Mouse (Mus musculus) midbrain, embryonic 12.5 days (tissue): ENCODE data around the gene Bicra. TPM values are rescaled to one million over a fixed set of nuclear protein-coding genes. Genes with fewer than 3 reads are reported as not detected.

Experiments used
- ATAC-seq: fragments of 200-750 bp; cut with Nextera tagmentation; 2 replicates; pipeline ENCODE4 v1.8.0; 2017; ENCODE audit warnings: low read depth, moderate TSS enrichment, moderate library complexity; ENCODE audit not compliant: low FRiP score
- H3K27ac ChIP-seq: fragments of 300-500 bp; sonication (generic); replicated peaks from 2 replicates; pipeline ENCODE4 v1.5.1; 2016; ENCODE audit warnings: mild to moderate bottlenecking
- H3K27me3 ChIP-seq: fragments of 300-500 bp; sonication (generic); 2 replicates; pipeline ENCODE4 v1.6.1; 2016; ENCODE audit warnings: mild to moderate bottlenecking
- H3K36me3 ChIP-seq: fragments of 300-500 bp; sonication (generic); 2 replicates; pipeline ENCODE4 v1.6.1; 2016
- H3K4me1 ChIP-seq: fragments of 300-500 bp; sonication (generic); 2 replicates; pipeline ENCODE4 v1.6.1; 2016
- H3K4me2 ChIP-seq: fragments of 300-500 bp; sonication (generic); replicated peaks from 2 replicates; pipeline ENCODE4 v1.6.1; 2016; ENCODE audit warnings: mild to moderate bottlenecking, moderate library complexity
- H3K4me3 ChIP-seq: fragments of 300-500 bp; sonication (generic); 2 replicates; pipeline ENCODE4 v1.5.1; 2016; ENCODE audit warnings: mild to moderate bottlenecking
- H3K9ac ChIP-seq: fragments of 300-500 bp; sonication (generic); replicated peaks from 2 replicates; pipeline ENCODE4 v1.6.1; 2016; ENCODE audit warnings: mild to moderate bottlenecking, moderate library complexity
- H3K9me3 ChIP-seq: fragments of 300-500 bp; sonication (generic); 2 replicates; pipeline ENCODE4 v1.6.1; 2016; ENCODE audit warnings: mild to moderate bottlenecking
- WGBS: fragments of 180-500 bp; shearing (Covaris S2); methylation state at CpG from one replicate; pipeline ENCODE4 v1.1.7; 2016; 5-methylcytosine and 5-hydroxymethylcytosine counted together
- polyA plus RNA-seq: library from polyadenylated mRNA; unstranded; fragments of >200 nt; fragmentation: Nextera tagmentation; extraction: Ambion mirVana; gene quantifications from 2 replicates; pipeline ENCODE4 v1.2.1, GENCODE M21; 2016

Bicra gene
- polyA plus RNA-seq, 1 experiment from 2014 or later: 10.0 TPM

- Histone ChIP-seq H3K27ac (peak overlapping the region; percentile 97), H3K9ac (peak overlapping the region; percentile 99), H3K4me1 (peaks cover 51% of the 10 kb centered on the region), H3K4me2 (peak overlapping the region; percentile 77), H3K36me3 (no peaks in the 10 kb centered on the region), H3K27me3 (no peaks in the 10 kb centered on the region), H3K9me3 (no peaks in the 10 kb centered on the region), H3K4me3 (peak overlapping the region; percentile 94)
- no peak; the same call in 1 of the 2 replicates for ATAC-seq
- WGBS: 4% methylated on average over 7 of the region's 7 CpGs
Measured at GRCm38 (mm10) chr7:16046101-16046480, 1.6 kb downstream of the Bicra start.

GRCm38 (mm10) chr7:16045538-16045937 is 2.2 kb downstream of the Bicra start:
- Histone ChIP-seq H3K27ac (peak overlapping the region; percentile 97), H3K4me2 (peak overlapping the region; percentile 77), H3K4me1 (peaks cover 50% of the 10 kb centered on the region), H3K9ac (peak overlapping the region; percentile 99), H3K36me3 (no peaks in the 10 kb centered on the region), H3K9me3 (no peaks in the 10 kb centered on the region), H3K4me3 (peak overlapping the region; percentile 94), H3K27me3 (no peaks in the 10 kb centered on the region)
- no peak for ATAC-seq
- 65% methylated on average over 2 of the region's 2 CpGs for WGBS

GRCm38 (mm10) chr7:16044531-16044930 is 3.2 kb downstream of the Bicra start:
- ATAC-seq: no peak
- WGBS: 37% methylated on average over 5 of the region's 5 CpGs
- peak overlapping the region; percentile 43; the same call in 1 of the 2 replicates for H3K9ac ChIP-seq
- H3K4me1 ChIP-seq: peaks cover 40% of the 10 kb centered on the region
- H3K27me3 ChIP-seq: no peaks in the 10 kb centered on the region
- H3K4me3 ChIP-seq: 0 out of 2 replicates have a peak overlapping the region, but pooled peaks have one; percentile 4
- peak overlapping the region; percentile 66 for H3K27ac ChIP-seq
- H3K4me2 ChIP-seq: peak overlapping the region; percentile 77
- H3K36me3 ChIP-seq: no peaks in the 10 kb centered on the region
- no peaks in the 10 kb centered on the region for H3K9me3 ChIP-seq

- H3K27me3 ChIP-seq: no peaks in the 10 kb centered on the region
- no peak for ATAC-seq
- no peaks in the 10 kb centered on the region for H3K36me3 ChIP-seq
- H3K4me2 ChIP-seq: peak overlapping the region; percentile 77
- peak overlapping the region; percentile 66 for H3K27ac ChIP-seq
- H3K4me1 ChIP-seq: peaks cover 34% of the 10 kb centered on the region
- 16% methylated on average over 3 of the region's 3 CpGs for WGBS
- H3K4me3 ChIP-seq: 0 out of 2 replicates have a peak overlapping the region, but pooled peaks have one; percentile 4
- no peaks in the 10 kb centered on the region for H3K9me3 ChIP-seq
- H3K9ac ChIP-seq: peak overlapping the region; percentile 43
Measured at GRCm38 (mm10) chr7:16043861-16044435, 3.8 kb downstream of the Bicra start.

GRCm38 (mm10) chr7:16042850-16043775 is 4.6 kb downstream of the Bicra start:
- no peak overlapping the region for H3K9ac ChIP-seq
- no peak overlapping the region for H3K27ac ChIP-seq
- H3K4me3 ChIP-seq: no peak overlapping the region
- H3K36me3 ChIP-seq: no peaks in the 10 kb centered on the region
- peaks cover 32% of the 10 kb centered on the region for H3K4me1 ChIP-seq
- ATAC-seq: no peak
- 84% methylated on average over 10 of the region's 10 CpGs for WGBS
- H3K4me2 ChIP-seq: no peak overlapping the region
- H3K27me3 ChIP-seq: no peaks in the 10 kb centered on the region
- H3K9me3 ChIP-seq: no peaks in the 10 kb centered on the region

GRCm38 (mm10) chr7:16041208-16041607 is 6.5 kb downstream of the Bicra start:
- H3K9me3 ChIP-seq: no peaks in the 10 kb centered on the region
- H3K4me1 ChIP-seq: peaks cover 30% of the 10 kb centered on the region
- WGBS: 83% methylated on average over 2 of the region's 2 CpGs
- ATAC-seq: no peak
- no peaks in the 10 kb centered on the region for H3K27me3 ChIP-seq
- H3K4me2 ChIP-seq: no peak overlapping the region
- no peak overlapping the region for H3K9ac ChIP-seq
- no peak overlapping the region for H3K27ac ChIP-seq
- H3K36me3 ChIP-seq: no peaks in the 10 kb centered on the region
- no peak overlapping the region for H3K4me3 ChIP-seq

- no peak overlapping the region for H3K4me2 ChIP-seq
- no peaks in the 10 kb centered on the region for H3K9me3 ChIP-seq
- no peak overlapping the region for H3K27ac ChIP-seq
- H3K36me3 ChIP-seq: no peaks in the 10 kb centered on the region
- H3K27me3 ChIP-seq: no peaks in the 10 kb centered on the region
- H3K9ac ChIP-seq: no peak overlapping the region
- ATAC-seq: no peak
- no peak overlapping the region for H3K4me3 ChIP-seq
- 90% methylated on average over 5 of the region's 5 CpGs for WGBS
- peaks cover 11% of the 10 kb centered on the region for H3K4me1 ChIP-seq
Measured at GRCm38 (mm10) chr7:16039363-16039762, 8.4 kb downstream of the Bicra start.

- Histone ChIP-seq H3K9me3 (no peaks in the 10 kb centered on the region), H3K4me3 (no peak overlapping the region), H3K36me3 (no peaks in the 10 kb centered on the region; the same call in 1 of the 2 replicates), H3K27me3 (no peaks in the 10 kb centered on the region), H3K4me2 (no peak overlapping the region), H3K4me1 (no peaks in the 10 kb centered on the region), H3K27ac (no peak overlapping the region), H3K9ac (no peak overlapping the region)
- no peak for ATAC-seq
- WGBS: 96% methylated on average over 6 of the region's 6 CpGs
Measured at GRCm38 (mm10) chr7:16036972-16037371, 10.7 kb downstream of the Bicra start.

GRCm38 (mm10) chr7:16033580-16034461 is 13.9 kb downstream of the Bicra start:
- 96% methylated on average over 8 of the region's 8 CpGs for WGBS
- no peaks in the 10 kb centered on the region; the same call in 1 of the 2 replicates for H3K36me3 ChIP-seq

GRCm38 (mm10) chr7:16033059-16033458 is 14.7 kb downstream of the Bicra start:
- WGBS: 92% methylated on average over 1 of the region's 1 CpGs
- Histone ChIP-seq H3K4me3 (no peak overlapping the region), H3K27me3 (no peaks in the 10 kb centered on the region), H3K9me3 (no peaks in the 10 kb centered on the region), H3K27ac (no peak overlapping the region), H3K9ac (no peak overlapping the region), H3K36me3 (no peaks in the 10 kb centered on the region; the same call in 1 of the 2 replicates), H3K4me1 (no peaks in the 10 kb centered on the region), H3K4me2 (no peak overlapping the region)
- no peak for ATAC-seq

More at GRCm38 (mm10) chr7:16033580-16034461, 13.9 kb downstream of the Bicra start:
- Histone ChIP-seq H3K4me2 (no peak overlapping the region), H3K27ac (no peak overlapping the region), H3K9me3 (no peaks in the 10 kb centered on the region), H3K9ac (no peak overlapping the region), H3K4me3 (no peak overlapping the region), H3K27me3 (no peaks in the 10 kb centered on the region), H3K4me1 (no peaks in the 10 kb centered on the region)
- ATAC-seq: no peak

GRCm38 (mm10) chr7:16031072-16031471 is 16.6 kb downstream of the Bicra start:
- no peak overlapping the region for H3K9ac ChIP-seq
- no peak for ATAC-seq
- no peak overlapping the region for H3K4me3 ChIP-seq
- WGBS: 88% methylated on average over 4 of the region's 4 CpGs
- H3K4me1 ChIP-seq: no peaks in the 10 kb centered on the region
- H3K9me3 ChIP-seq: no peaks in the 10 kb centered on the region
- no peaks in the 10 kb centered on the region for H3K27me3 ChIP-seq
- peaks cover 8% of the 10 kb centered on the region; the same call in 1 of the 2 replicates for H3K36me3 ChIP-seq
- no peak overlapping the region for H3K27ac ChIP-seq
- H3K4me2 ChIP-seq: no peak overlapping the region
